Mouse (Mus musculus): ENCODE results near the gene Ccnjl. TPM values are rescaled to one million over a fixed set of nuclear protein-coding genes. Genes with fewer than 3 reads are reported as not detected.
A peak's percentile ranks its signal among the peaks of the same experiment; 100 is the strongest.

Gene Ccnjl
- polyA plus RNA-seq, 1 experiment from 2014 or later, result 15.1 TPM

DNA sequence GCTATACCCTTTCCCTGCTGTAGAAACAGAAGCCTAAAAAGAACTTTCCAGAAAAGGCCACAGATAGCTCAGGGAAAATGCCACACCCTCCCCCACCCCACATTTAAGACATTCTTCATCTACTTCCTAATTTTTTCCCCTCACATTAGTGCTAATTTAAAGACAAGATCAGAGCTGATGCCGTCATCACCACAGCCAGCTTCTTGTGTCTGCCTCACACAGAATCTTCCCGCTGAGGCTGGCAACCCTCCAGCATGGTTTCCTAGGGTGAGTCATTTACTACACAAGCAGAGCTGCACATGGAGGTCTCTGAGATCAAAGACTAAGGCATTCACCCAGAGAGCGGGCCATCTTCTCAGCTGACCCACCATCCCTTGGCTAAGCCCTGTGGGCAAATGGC lies 33.1 kb upstream of the Ccnjl start:
- no peaks in the 10 kb centered on the region for H3K27me3 ChIP-seq
- no peak for ATAC-seq
- H3K9me3 ChIP-seq (replicated peaks), result no peaks in the 10 kb centered on the region; the same call in 1 of the 2 replicates
- WGBS, result 57% methylated on average over 3 of the region's 3 CpGs
- no peaks in the 10 kb centered on the region for H3K36me3 ChIP-seq (ENCODE audit: poor library complexity, severe bottlenecking)
- no peak overlapping the region for H3K4me3 ChIP-seq
- H3K4me1 ChIP-seq, result no peaks in the 10 kb centered on the region
- H3K27ac ChIP-seq, result no peak overlapping the region
- no peak overlapping the region for H3K4me2 ChIP-seq
- no peak overlapping the region for H3K9ac ChIP-seq

DNA sequence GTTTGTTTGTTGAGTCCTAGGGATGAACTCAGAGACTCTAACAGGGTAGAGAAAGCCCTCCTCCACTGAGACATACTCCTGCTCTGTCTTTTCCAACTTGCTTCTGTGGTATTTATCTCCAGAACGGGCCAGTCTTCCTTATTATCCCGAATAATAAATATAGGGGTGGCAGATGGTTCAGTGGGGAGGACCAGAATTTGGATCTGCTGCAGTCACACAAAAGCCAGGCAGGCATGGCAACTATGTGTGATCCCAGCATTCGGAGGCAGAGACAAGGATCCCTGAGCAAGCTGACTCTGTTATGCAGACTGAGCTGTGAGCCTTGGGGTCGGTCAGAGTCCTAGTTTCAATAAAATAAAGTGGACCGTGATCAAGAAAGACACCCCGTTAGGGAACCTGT lies 27.3 kb upstream of the Ccnjl start:
- Histone ChIP-seq H3K4me1 (no peaks in the 10 kb centered on the region), H3K4me2 (no peak overlapping the region), H3K27me3 (no peaks in the 10 kb centered on the region), H3K9me3 (replicated peaks) (no peaks in the 10 kb centered on the region; the same call in 1 of the 2 replicates), H3K36me3 (ENCODE audit: poor library complexity, severe bottlenecking) (no peaks in the 10 kb centered on the region), H3K9ac (no peak overlapping the region), H3K27ac (no peak overlapping the region), H3K4me3 (no peak overlapping the region)
- ATAC-seq, result no peak
- 85% methylated on average over 6 of the region's 6 CpGs for WGBS

DNA sequence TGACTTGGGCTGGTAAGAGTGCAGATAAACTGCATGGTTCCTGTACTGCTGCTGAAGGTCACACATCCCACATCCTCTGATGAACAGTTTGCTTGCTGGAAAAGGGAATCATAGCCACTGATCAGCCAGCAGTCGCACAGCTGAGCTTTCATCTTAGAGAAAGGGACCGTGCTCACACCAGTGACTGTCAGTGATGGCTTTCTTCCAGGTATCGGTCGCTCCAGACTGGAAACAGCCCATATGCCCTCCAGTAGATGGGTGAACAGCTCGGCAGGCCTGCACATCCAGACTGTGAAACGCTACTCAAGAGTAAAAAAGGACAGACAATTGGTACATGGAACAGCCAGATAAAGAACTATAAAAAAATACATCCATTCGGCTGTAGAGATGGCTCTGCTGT lies 23.4 kb upstream of the Ccnjl start:
- WGBS, result 85% methylated on average over 7 of the region's 7 CpGs
- H3K9ac ChIP-seq, result no peak overlapping the region
- H3K4me3 ChIP-seq, result no peak overlapping the region
- H3K27ac ChIP-seq, result no peak overlapping the region
- H3K9me3 ChIP-seq (replicated peaks), result no peaks in the 10 kb centered on the region
- H3K4me1 ChIP-seq, result no peaks in the 10 kb centered on the region
- no peaks in the 10 kb centered on the region for H3K27me3 ChIP-seq
- ATAC-seq, result no peak
- no peaks in the 10 kb centered on the region for H3K36me3 ChIP-seq (ENCODE audit: poor library complexity, severe bottlenecking)
- no peak overlapping the region for H3K4me2 ChIP-seq

DNA sequence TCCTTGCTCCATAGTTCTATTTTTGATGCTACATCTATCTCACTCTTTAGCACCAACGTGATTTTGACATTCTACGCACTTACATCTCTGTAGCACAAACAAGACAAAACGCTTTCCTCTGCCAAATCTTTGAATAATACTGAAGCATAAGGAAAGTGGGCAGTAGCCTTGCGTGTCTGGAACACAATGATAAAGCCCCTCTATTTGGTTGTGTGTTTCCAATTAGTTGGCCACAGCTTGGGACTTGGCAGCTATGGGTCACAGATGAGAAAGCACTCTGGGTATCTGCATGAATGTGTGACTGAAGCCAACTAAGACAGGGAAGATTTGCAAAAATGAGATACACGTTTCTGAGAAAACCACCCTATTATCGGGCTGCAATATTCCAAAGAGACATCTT lies 20.6 kb upstream of the Ccnjl start:
- no peak for ATAC-seq
- H3K9me3 ChIP-seq (replicated peaks), result no peaks in the 10 kb centered on the region
- H3K4me3 ChIP-seq, result no peak overlapping the region
- no peak overlapping the region for H3K9ac ChIP-seq
- H3K27me3 ChIP-seq, result no peaks in the 10 kb centered on the region
- WGBS, result 85% methylated on average over 6 of the region's 6 CpGs
- H3K36me3 ChIP-seq (ENCODE audit: poor library complexity, severe bottlenecking), result no peaks in the 10 kb centered on the region
- no peaks in the 10 kb centered on the region for H3K4me1 ChIP-seq
- H3K27ac ChIP-seq, result no peak overlapping the region
- H3K4me2 ChIP-seq, result no peak overlapping the region

DNA sequence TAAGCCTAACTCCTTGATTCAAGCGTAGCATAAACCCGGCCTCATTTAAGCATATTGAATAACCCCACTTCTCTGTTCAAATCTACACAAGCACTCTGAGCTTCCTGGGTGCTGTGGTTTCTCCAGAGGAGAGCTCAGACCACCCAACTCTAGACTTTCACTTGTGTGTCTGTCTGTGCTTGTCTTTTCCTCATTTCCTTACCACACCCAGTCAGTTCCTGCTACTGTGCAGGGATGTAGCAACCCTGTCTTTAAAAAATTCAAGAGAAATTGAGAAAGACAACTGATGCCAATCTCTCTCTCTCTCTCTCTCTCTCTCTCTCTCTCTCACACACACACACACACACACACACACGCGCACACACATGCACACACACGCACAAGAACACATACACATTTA lies 18.7 kb upstream of the Ccnjl start:
- no peak overlapping the region for H3K9ac ChIP-seq
- ATAC-seq, result no peak
- no peaks in the 10 kb centered on the region for H3K9me3 ChIP-seq (replicated peaks)
- 92% methylated on average over 5 of the region's 5 CpGs for WGBS
- no peak overlapping the region for H3K4me2 ChIP-seq
- H3K4me3 ChIP-seq, result no peak overlapping the region
- H3K27me3 ChIP-seq, result no peaks in the 10 kb centered on the region
- no peak overlapping the region for H3K27ac ChIP-seq
- no peaks in the 10 kb centered on the region for H3K36me3 ChIP-seq (ENCODE audit: poor library complexity, severe bottlenecking)
- no peaks in the 10 kb centered on the region for H3K4me1 ChIP-seq

DNA sequence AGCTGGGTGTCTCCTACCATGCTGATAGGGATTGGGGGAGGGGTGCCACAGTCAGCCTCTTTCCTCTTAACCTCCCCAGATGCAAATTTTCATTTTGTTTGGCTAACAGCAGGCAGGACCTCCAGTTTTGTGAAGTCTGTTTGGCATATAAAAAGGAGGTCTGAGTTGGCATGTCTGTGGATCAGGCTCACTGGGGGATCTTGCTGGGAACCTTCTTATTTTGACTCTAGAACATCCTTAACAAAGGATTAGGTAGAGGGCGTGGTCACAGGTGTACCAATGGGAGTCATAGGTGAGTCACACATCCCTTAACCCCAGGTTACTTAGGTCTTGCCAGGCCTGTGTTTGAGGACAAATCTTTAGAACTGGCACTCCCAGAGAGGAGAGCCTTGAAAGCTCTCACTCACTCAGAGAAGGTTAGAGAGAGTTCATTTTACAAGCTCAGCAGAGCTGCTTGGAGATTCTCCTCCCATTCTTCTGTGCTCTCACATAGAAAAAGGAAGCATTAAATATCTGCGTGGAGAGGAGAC lies 15.9 kb upstream of the Ccnjl start:
- Histone ChIP-seq H3K4me2 (no peak overlapping the region), H3K9ac (no peak overlapping the region), H3K4me3 (no peak overlapping the region), H3K27ac (no peak overlapping the region), H3K9me3 (replicated peaks) (no peaks in the 10 kb centered on the region), H3K4me1 (no peaks in the 10 kb centered on the region), H3K27me3 (no peaks in the 10 kb centered on the region), H3K36me3 (ENCODE audit: poor library complexity, severe bottlenecking) (no peaks in the 10 kb centered on the region)
- ATAC-seq, result no peak
- 83% methylated on average over 2 of the region's 2 CpGs for WGBS

DNA sequence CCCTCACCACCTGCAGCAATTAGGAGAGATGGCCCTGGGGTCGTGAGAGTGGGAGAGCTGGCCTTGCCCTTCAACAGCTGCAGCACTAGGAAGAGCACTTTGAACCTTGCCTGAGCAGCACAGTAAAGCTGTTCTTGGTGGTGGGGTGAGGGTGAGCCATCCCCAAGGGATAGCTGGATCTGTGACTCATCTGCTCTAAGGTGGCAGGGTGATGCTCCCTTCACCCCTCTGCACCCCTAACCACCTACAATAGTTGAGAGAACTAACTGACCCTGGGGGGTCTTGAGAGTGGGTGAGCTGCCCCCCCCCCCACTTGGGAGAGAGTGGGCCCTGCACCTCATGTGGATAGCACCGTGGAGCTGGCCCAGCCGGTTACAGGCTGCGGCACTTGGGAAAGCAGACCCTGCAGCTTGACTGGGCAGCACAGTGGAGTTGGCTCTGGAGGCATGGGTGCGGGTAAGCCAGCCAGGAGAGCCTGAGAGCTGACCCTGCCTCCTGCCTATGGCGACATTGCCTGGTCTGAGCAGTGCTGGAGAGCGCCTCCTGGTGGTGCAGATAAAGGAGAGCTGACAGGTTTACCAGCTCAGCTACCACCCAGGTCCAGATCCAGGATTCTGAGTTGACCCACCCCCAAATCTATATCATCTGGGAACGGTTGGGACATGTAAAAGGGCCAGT lies 12.1 kb upstream of the Ccnjl start:
- Histone ChIP-seq H3K36me3 (ENCODE audit: poor library complexity, severe bottlenecking) (no peaks in the 10 kb centered on the region), H3K27me3 (no peaks in the 10 kb centered on the region), H3K4me3 (no peak overlapping the region), H3K4me1 (no peaks in the 10 kb centered on the region), H3K4me2 (no peak overlapping the region), H3K9me3 (replicated peaks) (no peaks in the 10 kb centered on the region), H3K9ac (no peak overlapping the region), H3K27ac (no peak overlapping the region)
- WGBS, result 37% methylated on average over 8 of the region's 8 CpGs
- ATAC-seq, result peak; percentile 57

DNA sequence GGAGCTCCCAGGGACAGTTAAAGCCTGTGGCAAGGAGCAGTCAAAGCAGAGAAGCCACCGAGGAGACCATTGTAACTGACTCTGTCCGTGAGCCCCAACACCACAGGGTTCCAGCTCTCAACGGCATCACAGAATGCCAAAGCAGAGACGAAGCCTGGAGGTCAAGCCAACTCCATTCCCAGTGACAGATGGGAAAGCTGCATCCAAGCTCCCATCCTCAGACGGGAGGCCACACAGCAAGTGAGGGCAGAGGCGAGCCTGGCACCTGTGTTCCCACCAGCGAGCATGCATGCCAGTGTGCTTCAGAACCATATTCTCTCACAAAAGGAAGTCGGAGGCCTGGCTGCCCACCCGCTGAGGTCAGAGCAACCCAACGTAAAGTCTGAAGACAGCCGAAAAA lies 10.9 kb upstream of the Ccnjl start:
- H3K9me3 ChIP-seq (replicated peaks), result no peaks in the 10 kb centered on the region
- no peaks in the 10 kb centered on the region for H3K27me3 ChIP-seq
- H3K4me3 ChIP-seq, result no peak overlapping the region
- ATAC-seq, result no peak
- WGBS, result 81% methylated on average over 11 of the region's 11 CpGs
- H3K27ac ChIP-seq, result no peak overlapping the region
- H3K9ac ChIP-seq, result no peak overlapping the region
- no peaks in the 10 kb centered on the region for H3K4me1 ChIP-seq
- H3K36me3 ChIP-seq (ENCODE audit: poor library complexity, severe bottlenecking), result no peaks in the 10 kb centered on the region
- no peak overlapping the region for H3K4me2 ChIP-seq

DNA sequence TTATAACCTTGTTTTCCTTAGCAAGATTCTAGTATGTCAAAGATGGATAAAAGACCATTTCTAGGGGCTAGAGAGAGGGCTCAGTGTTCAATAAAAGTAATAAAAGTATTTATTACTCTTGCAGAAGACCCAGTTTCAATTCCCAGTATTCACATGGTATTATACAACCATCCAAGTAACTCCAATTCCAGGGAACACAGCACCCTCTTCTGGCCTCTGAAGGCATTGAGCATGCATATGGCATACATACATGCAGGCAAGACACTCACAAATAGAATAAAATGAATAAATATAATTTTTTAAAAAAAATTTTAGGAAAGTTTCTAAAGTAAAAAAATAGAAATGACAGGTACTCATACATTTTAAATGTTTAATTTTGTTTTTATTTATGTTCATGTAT lies 10.5 kb upstream of the Ccnjl start:
- H3K9me3 ChIP-seq (replicated peaks), result no peaks in the 10 kb centered on the region
- no peak overlapping the region for H3K27ac ChIP-seq
- no peaks in the 10 kb centered on the region for H3K36me3 ChIP-seq (ENCODE audit: poor library complexity, severe bottlenecking)
- no peak overlapping the region for H3K4me2 ChIP-seq
- no peak overlapping the region for H3K9ac ChIP-seq
- ATAC-seq, result no peak
- no peak overlapping the region for H3K4me3 ChIP-seq
- no peaks in the 10 kb centered on the region for H3K27me3 ChIP-seq
- H3K4me1 ChIP-seq, result no peaks in the 10 kb centered on the region

DNA sequence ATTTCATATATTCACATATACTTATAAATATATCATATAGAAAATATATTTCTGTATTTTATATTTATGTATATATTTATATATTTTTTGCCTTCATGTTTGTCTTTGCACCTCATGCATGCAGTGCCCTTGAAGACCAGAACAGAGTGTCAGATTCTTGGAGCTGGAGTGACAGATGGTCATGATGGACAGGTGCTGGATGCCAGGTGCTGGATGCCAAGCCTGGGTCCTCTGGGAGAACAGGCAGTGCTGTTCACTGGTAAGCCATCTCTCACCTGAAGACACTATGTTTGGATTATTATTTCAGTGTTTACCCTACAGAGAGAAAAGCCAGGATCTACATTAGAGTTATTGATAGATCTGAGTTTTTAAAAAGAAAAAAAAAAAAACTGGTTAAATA lies 9.8 kb upstream of the Ccnjl start:
- H3K4me2 ChIP-seq, result no peak overlapping the region
- no peaks in the 10 kb centered on the region for H3K9me3 ChIP-seq (replicated peaks)
- H3K27me3 ChIP-seq, result no peaks in the 10 kb centered on the region; the same call in 1 of the 2 replicates
- no peaks in the 10 kb centered on the region for H3K36me3 ChIP-seq (ENCODE audit: poor library complexity, severe bottlenecking)
- H3K4me1 ChIP-seq, result no peaks in the 10 kb centered on the region
- H3K9ac ChIP-seq, result no peak overlapping the region
- no peak overlapping the region for H3K4me3 ChIP-seq
- H3K27ac ChIP-seq, result no peak overlapping the region
- no peak for ATAC-seq

DNA sequence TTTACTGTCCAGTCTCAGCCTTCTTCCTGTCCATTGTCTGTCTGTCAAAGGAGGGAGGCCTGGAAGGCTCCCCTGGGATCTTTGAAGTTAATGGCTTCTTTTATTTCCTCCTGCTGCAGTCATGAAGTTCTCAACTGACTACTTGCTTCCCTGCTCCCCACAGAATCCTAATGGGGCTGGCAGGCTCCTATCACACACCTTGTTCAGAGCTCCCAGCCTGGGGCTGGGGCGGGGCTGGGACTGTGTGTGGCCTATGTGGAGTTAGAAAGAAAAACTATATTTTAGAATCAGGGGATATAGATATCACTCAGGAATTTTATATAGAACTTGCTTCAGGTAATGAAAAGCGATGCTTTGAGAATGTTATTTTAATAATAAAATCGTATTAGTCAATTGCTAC lies 8.1 kb upstream of the Ccnjl start:
- no peaks in the 10 kb centered on the region for H3K4me1 ChIP-seq
- no peaks in the 10 kb centered on the region; the same call in 1 of the 2 replicates for H3K27me3 ChIP-seq
- 80% methylated on average over 3 of the region's 3 CpGs for WGBS
- H3K9me3 ChIP-seq (replicated peaks), result no peaks in the 10 kb centered on the region
- no peak for ATAC-seq
- H3K9ac ChIP-seq, result no peak overlapping the region
- no peak overlapping the region for H3K4me3 ChIP-seq
- H3K27ac ChIP-seq, result no peak overlapping the region
- H3K36me3 ChIP-seq (ENCODE audit: poor library complexity, severe bottlenecking), result no peaks in the 10 kb centered on the region
- H3K4me2 ChIP-seq, result no peak overlapping the region

DNA sequence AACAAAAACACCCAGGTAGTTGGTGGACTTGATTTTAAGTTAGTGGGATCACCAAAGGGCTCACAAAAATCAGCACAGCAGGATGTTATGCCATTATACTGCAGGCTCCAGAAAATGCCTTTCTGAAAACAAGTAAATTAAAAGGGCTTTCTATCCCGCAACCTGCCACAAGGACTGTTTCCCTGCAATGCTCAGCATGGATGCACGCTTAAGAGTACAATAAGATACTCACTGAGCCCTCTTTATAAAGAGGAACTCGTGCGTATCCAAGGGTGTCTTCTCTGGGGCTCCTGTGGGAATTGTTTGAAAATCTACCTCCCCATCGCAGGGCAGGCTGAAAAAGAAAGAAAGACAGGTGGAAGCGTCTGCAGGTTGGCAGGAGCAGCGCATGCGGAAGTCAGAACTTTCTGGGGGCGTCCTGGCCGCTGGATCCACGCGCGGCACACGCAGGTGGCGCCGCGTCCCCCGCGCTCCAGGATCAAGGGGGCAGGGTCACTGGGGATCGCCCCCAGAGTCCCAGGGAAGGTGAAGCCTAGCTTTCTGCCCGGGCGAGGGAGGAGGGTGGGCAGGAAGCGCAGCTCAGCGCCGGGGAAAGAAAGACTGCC lies 404 bp upstream of the Ccnjl start:
- H3K27ac ChIP-seq, result peak overlapping the region; percentile 67
- peaks cover 2% of the 10 kb centered on the region; the same call in 1 of the 2 replicates for H3K36me3 ChIP-seq (ENCODE audit: poor library complexity, severe bottlenecking)
- no peaks in the 10 kb centered on the region; the same call in 1 of the 2 replicates for H3K27me3 ChIP-seq
- peak overlapping the region; percentile 77 for H3K4me3 ChIP-seq
- peaks cover 30% of the 10 kb centered on the region for H3K4me1 ChIP-seq
- peak overlapping the region; percentile 86 for H3K4me2 ChIP-seq
- H3K9ac ChIP-seq, result peak overlapping the region; percentile 79
- WGBS, result under 1% methylated on average over 22 of the region's 25 CpGs
- ATAC-seq, result peak; percentile 60
- H3K9me3 ChIP-seq (replicated peaks), result no peaks in the 10 kb centered on the region

DNA sequence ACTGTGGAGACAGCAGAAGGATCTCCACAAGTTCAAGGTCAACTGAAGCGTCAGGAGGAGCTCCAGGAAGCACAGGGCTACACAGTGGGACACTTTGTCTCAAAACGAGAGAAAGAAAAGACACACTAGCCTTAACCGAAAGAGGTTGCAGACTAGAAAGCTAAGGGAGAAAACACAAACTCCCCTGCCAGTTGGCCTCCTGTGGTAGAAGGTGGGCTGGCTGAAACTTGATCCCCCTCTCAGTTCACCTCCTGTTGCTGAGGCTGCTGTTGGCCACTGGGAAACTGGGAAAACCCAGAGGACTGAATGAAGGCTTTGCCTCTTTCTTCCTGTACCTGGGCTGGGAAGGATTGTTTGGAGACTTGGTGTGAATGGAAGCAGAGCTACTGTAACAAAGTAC lies 1.5 kb downstream of the Ccnjl start:
- Histone ChIP-seq H3K36me3 (ENCODE audit: poor library complexity, severe bottlenecking) (peaks cover 21% of the 10 kb centered on the region; the same call in 1 of the 2 replicates), H3K9me3 (replicated peaks) (no peaks in the 10 kb centered on the region), H3K4me3 (peak overlapping the region; percentile 77), H3K9ac (no peak overlapping the region), H3K27ac (no peak overlapping the region; the same call in 1 of the 2 replicates), H3K4me1 (peaks cover 30% of the 10 kb centered on the region), H3K4me2 (peak overlapping the region; percentile 86), H3K27me3 (no peaks in the 10 kb centered on the region)
- no peak for ATAC-seq
- WGBS, result 3% methylated on average over 3 of the region's 3 CpGs
